Mouse (Mus musculus) heart, postnatal 25 days (tissue): Measurements from ENCODE around the gene Otof. TPM values are rescaled to one million over a fixed set of nuclear protein-coding genes. Genes with fewer than 3 reads are reported as not detected.
A peak's percentile ranks its signal among the peaks of the same experiment; 100 is the strongest.

Experiments used
- DNase-seq: peaks from one replicate; pipeline ENCODE4 v3.0.0; 2022; ENCODE audit warnings: low spot score
- intact Hi-C: fragments of 180-260 bp; cut with DNase I; formaldehyde crosslinking; loops from one replicate; pipeline ENCODE4 v1.15.1; 2025
- total RNA-seq, 2 experiments: library from RNA; stranded (reverse); gene quantifications; 2 replicates each; pipeline ENCODE4 v1.2.3; 2021

Otof gene
- total RNA-seq, 2 experiments from 2014 or later: not detected

- intact Hi-C loops: no loop called here
- no peak for DNase-seq
Measured at GRCm38 (mm10) chr5:30438931-30439330, 22.8 kb downstream of the Otof start.

GRCm38 (mm10) chr5:30427406-30427805 is 34.3 kb downstream of the Otof start:
- DNase-seq: no peak
- intact Hi-C loops: no loop called here

- intact Hi-C loops: loop anchor here (1.0 to 5.0 kb wide), 3 partner anchors 59 to 259 kb away; no protein-coding TSS in a partner anchor
Measured at GRCm38 (mm10) chr5:30423572-30424244, 38.0 kb downstream of the Otof start.

GRCm38 (mm10) chr5:30423121-30423520 is 38.6 kb downstream of the Otof start:
- intact Hi-C loops: loop anchor here (1.0 to 5.0 kb wide), 2 partner anchors 59 to 259 kb away; no protein-coding TSS in a partner anchor
- DNase-seq: no peak

More at GRCm38 (mm10) chr5:30423572-30424244, 38.0 kb downstream of the Otof start:
- DNase-seq: no peak

GRCm38 (mm10) chr5:30416665-30417064 is 45.1 kb downstream of the Otof start:
- no peak for DNase-seq
- intact Hi-C loops: no loop called here

GRCm38 (mm10) chr5:30415876-30416275 is 45.9 kb downstream of the Otof start:
- no peak for DNase-seq

GRCm38 (mm10) chr5:30415381-30415780 is 46.4 kb downstream of the Otof start:
- intact Hi-C loops: no loop called here
- DNase-seq: no peak

More at GRCm38 (mm10) chr5:30415876-30416275, 45.9 kb downstream of the Otof start:
- intact Hi-C loops: no loop called here

GRCm38 (mm10) chr5:30411524-30411923 is 50.2 kb downstream of the Otof start:
- intact Hi-C loops: no loop called here

GRCm38 (mm10) chr5:30406876-30407275 is 54.9 kb downstream of the Otof start:
- DNase-seq: no peak
- intact Hi-C loops: no loop called here

More at GRCm38 (mm10) chr5:30411524-30411923, 50.2 kb downstream of the Otof start:
- no peak for DNase-seq

GRCm38 (mm10) chr5:30401165-30401564 is 60.6 kb downstream of the Otof start:
- intact Hi-C loops: no loop called here

GRCm38 (mm10) chr5:30400521-30400920 is 61.2 kb downstream of the Otof start:
- intact Hi-C loops: no loop called here

More at GRCm38 (mm10) chr5:30401165-30401564, 60.6 kb downstream of the Otof start:
- no peak for DNase-seq

GRCm38 (mm10) chr5:30391473-30391872 is 70.3 kb downstream of the Otof start:
- no peak for DNase-seq
- intact Hi-C loops: loop anchor here (10.0 kb wide), 1 partner anchor 243 kb away; no protein-coding TSS in a partner anchor

More at GRCm38 (mm10) chr5:30400521-30400920, 61.2 kb downstream of the Otof start:
- DNase-seq: no peak

GRCm38 (mm10) chr5:30389836-30390235 is 71.9 kb downstream of the Otof start:
- intact Hi-C loops: loop anchor here (10.0 kb wide), 1 partner anchor 245 kb away; no protein-coding TSS in a partner anchor
- DNase-seq: no peak

- intact Hi-C loops: no loop called here
- DNase-seq: no peak
Measured at GRCm38 (mm10) chr5:30387726-30388125, 74.0 kb downstream of the Otof start.

- intact Hi-C loops: no loop called here
- DNase-seq: no peak
Measured at GRCm38 (mm10) chr5:30382876-30383275, 78.9 kb downstream of the Otof start.

- intact Hi-C loops: no loop called here
- DNase-seq: peak; percentile 39
Measured at GRCm38 (mm10) chr5:30369426-30369825, 92.3 kb downstream of the Otof start.

- intact Hi-C loops: no loop called here
Measured at GRCm38 (mm10) chr5:30367405-30367804, 94.3 kb downstream of the Otof start.

GRCm38 (mm10) chr5:30358436-30359099 is 103.2 kb downstream of the Otof start:
- intact Hi-C loops: no loop called here
- no peak for DNase-seq

More at GRCm38 (mm10) chr5:30367405-30367804, 94.3 kb downstream of the Otof start:
- DNase-seq: no peak

GRCm38 (mm10) chr5:30356647-30357046 is 105.1 kb downstream of the Otof start:
- intact Hi-C loops: no loop called here
- no peak for DNase-seq

GRCm38 (mm10) chr5:30355559-30356159 is 106.1 kb downstream of the Otof start:
- intact Hi-C loops: no loop called here
- DNase-seq: no peak
